In the genomic region with DNA sequence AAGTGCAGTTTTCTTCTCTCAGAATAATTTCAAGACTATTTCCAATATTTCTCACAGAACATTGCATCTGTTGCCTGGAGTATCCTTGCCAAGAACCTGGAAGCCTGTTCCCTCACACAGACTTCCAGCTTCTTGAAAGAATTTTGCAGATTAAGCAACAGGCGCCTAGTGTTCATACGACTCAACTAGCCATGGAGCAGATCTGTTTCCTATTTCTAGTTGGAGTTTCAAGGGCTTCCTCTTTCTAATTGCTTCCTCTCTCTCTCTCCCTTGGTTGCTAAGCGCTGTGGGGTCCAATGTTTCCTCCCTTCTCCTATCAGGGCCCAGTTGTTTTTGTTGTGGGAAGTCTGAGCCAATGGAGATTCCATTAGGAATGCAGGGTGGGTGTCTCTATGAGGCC, we compare ENCODE assay signal across 10 mouse cellular contexts. TPM values are rescaled to one million over a fixed set of nuclear protein-coding genes. Genes with fewer than 3 reads are reported as not detected.
DNase-seq lines count a peak whose midpoint lies in the region; ATAC-seq lines count a peak whose summit lies in the region.
"Had no signal": no experiment of that assay in that cellular context is flagged by ENCODE, and none has a peak within 500 bp of the region (broad histone marks: within the 10 kb centered on the region; RNA-seq: fewer than 3 reads in every experiment).

No protein-coding gene starts in this region.

- ATAC-seq in kidney, embryonic 14.5 days (ENCODE audit: low FRiP score, low TSS enrichment) = no peak
- no peak for ATAC-seq in forebrain, embryonic 15.5 days (replicated peaks)
- no peak for ATAC-seq in forebrain, embryonic 16.5 days
- ATAC-seq: hindbrain, postnatal 0 days had no signal

- intact Hi-C loops in heart, postnatal 10 days (cut with DNase I) = no loop called here

- H3K9me3 ChIP-seq in kidney, embryonic 14.5 days (ENCODE audit: control insufficient read depth, low read length) = no peaks in the 10 kb centered on the region
- H3K9me3 ChIP-seq in forebrain, embryonic 15.5 days = no peaks in the 10 kb centered on the region
- no peaks in the 10 kb centered on the region for H3K9me3 ChIP-seq in forebrain, embryonic 16.5 days (ENCODE audit: control insufficient read depth, low read length)
- H3K9me3 ChIP-seq: liver, embryonic 15.5 days had no signal

- 0 out of 2 replicates have a peak, but pooled peaks cover 15% of the 10 kb centered on the region for H3K4me1 ChIP-seq in kidney, embryonic 14.5 days (ENCODE audit: control insufficient read depth, insufficient read depth, low read length)
- peaks cover 12% of the 10 kb centered on the region for H3K4me1 ChIP-seq in forebrain, embryonic 15.5 days
- H3K4me1 ChIP-seq in forebrain, embryonic 16.5 days (replicated peaks; ENCODE audit: control insufficient read depth, insufficient read depth, low read length) = peaks cover 5% of the 10 kb centered on the region; the same call in 1 of the 2 replicates
- H3K4me1 ChIP-seq: liver, embryonic 15.5 days had no signal

- H3K4me2 ChIP-seq in kidney, embryonic 14.5 days (replicated peaks; ENCODE audit: low read depth, low read length) = no peak overlapping the region
- no peak overlapping the region for H3K4me2 ChIP-seq in forebrain, embryonic 15.5 days (replicated peaks)
- no peak overlapping the region for H3K4me2 ChIP-seq in forebrain, embryonic 16.5 days (ENCODE audit: low read length)
- H3K4me2 ChIP-seq: liver, embryonic 15.5 days had no signal

- no peaks in the 10 kb centered on the region; the same call in 1 of the 2 replicates for H3K36me3 ChIP-seq in kidney, embryonic 14.5 days (ENCODE audit: control insufficient read depth, insufficient read depth, low read length)
- H3K36me3 ChIP-seq in forebrain, embryonic 15.5 days = no peaks in the 10 kb centered on the region
- no peaks in the 10 kb centered on the region for H3K36me3 ChIP-seq in forebrain, embryonic 16.5 days (ENCODE audit: control insufficient read depth, insufficient read depth)
- H3K36me3 ChIP-seq: liver, embryonic 15.5 days had no signal

- H3K4me3 ChIP-seq in kidney, embryonic 14.5 days (ENCODE audit: low read length) = no peak overlapping the region
- H3K4me3 ChIP-seq in forebrain, embryonic 15.5 days = no peak overlapping the region
- no peak overlapping the region for H3K4me3 ChIP-seq in forebrain, embryonic 16.5 days (replicated peaks; ENCODE audit: low read length)
- H3K4me3 ChIP-seq: liver, embryonic 15.5 days had no signal

- H3K27me3 ChIP-seq in kidney, embryonic 14.5 days (ENCODE audit: control insufficient read depth, insufficient read depth, low read length) = no peaks in the 10 kb centered on the region
- no peaks in the 10 kb centered on the region for H3K27me3 ChIP-seq in forebrain, embryonic 15.5 days
- H3K27me3 ChIP-seq in forebrain, embryonic 16.5 days (replicated peaks; ENCODE audit: control insufficient read depth, insufficient read depth, low read length) = no peaks in the 10 kb centered on the region

- no peak overlapping the region for H3K9ac ChIP-seq in kidney, embryonic 14.5 days (ENCODE audit: low read depth, low read length)
- no peak overlapping the region for H3K9ac ChIP-seq in forebrain, embryonic 15.5 days (replicated peaks)
- H3K9ac ChIP-seq in forebrain, embryonic 16.5 days (replicated peaks; ENCODE audit: low read depth, low read length) = no peak overlapping the region
- H3K9ac ChIP-seq: liver, embryonic 15.5 days had no signal

- DNase-seq in embryo, embryonic 10.5 days (ENCODE audit: low spot score) = peak; percentile 29
- DNase-seq in embryo, embryonic 9.5 days (ENCODE audit: extremely low spot score) = no peak
- DNase-seq in kidney, postnatal 14 days = peak; percentile 31
- peak; percentile 18 for DNase-seq in MEL-GATA-1-ER (ENCODE audit: extremely low read depth, low read depth)
- peak; percentile 31 to 35 for DNase-seq in heart, postnatal 10 days

- 69% methylated on average over 3 of the region's 3 CpGs for WGBS in kidney, embryonic 14.5 days
- WGBS in forebrain, embryonic 15.5 days = 70% methylated on average over 3 of the region's 3 CpGs
- WGBS in forebrain, embryonic 16.5 days = 70% methylated on average over 3 of the region's 3 CpGs

- no peak overlapping the region; the same call in 1 of the 2 replicates for H3K27ac ChIP-seq in kidney, embryonic 14.5 days (ENCODE audit: low read depth, low read length)
- no peak overlapping the region for H3K27ac ChIP-seq in forebrain, embryonic 15.5 days (replicated peaks)
- no peak overlapping the region for H3K27ac ChIP-seq in forebrain, embryonic 16.5 days (ENCODE audit: low read length)
- H3K27ac ChIP-seq: hindbrain, postnatal 0 days; liver, embryonic 15.5 days had no signal

RNA-seq across cellular contexts. Expression of gene Itga8, which starts 7.7 kb away (rescaled TPM):
- 21.4 and 48.2 TPM in 2 replicates for polyA plus RNA-seq in kidney, embryonic 14.5 days (2014; fragmentation: Nextera tagmentation; extraction: Ambion mirVana)
- 10 to 100 TPM; 10.1 to 10.9 TPM for total RNA-seq in heart, postnatal 10 days (2021)
- 2.3 and 2.5 TPM in 2 replicates for polyA plus RNA-seq in forebrain, embryonic 15.5 days (2015; fragmentation: Nextera tagmentation; extraction: Ambion mirVana)
- polyA plus RNA-seq in forebrain, embryonic 16.5 days (2015; fragmentation: Nextera tagmentation; extraction: Ambion mirVana) = 2.2 and 2.4 TPM in 2 replicates
